Mouse (Mus musculus) forebrain, embryonic 14.5 days (tissue): ENCODE measurements around the gene Tlcd2. TPM values are rescaled to one million over a fixed set of nuclear protein-coding genes. Genes with fewer than 3 reads are reported as not detected.

Experiments
- ATAC-seq: fragments of 200-750 bp; cut with Nextera tagmentation; 2 replicates; pipeline ENCODE4 v1.8.0; 2017; ENCODE audit warnings: mild to moderate bottlenecking, moderate library complexity
- DNase-seq: peaks from one replicate; pipeline ENCODE4 v3.0.0-alpha.2; 2015; ENCODE audit warnings: low spot score
- H3K27ac ChIP-seq: fragments of 300-500 bp; sonication (generic); 2 replicates; pipeline ENCODE4 v1.5.1; 2014; ENCODE audit warnings: low read depth, mild to moderate bottlenecking, control low read depth, low read length, moderate library complexity
- H3K27me3 ChIP-seq: fragments of 300-500 bp; sonication (generic); replicated peaks from 2 replicates; pipeline ENCODE4 v1.6.1; 2014; ENCODE audit warnings: low read length, control low read depth, mixed read lengths; ENCODE audit not compliant: control insufficient read depth, insufficient read depth
- H3K36me3 ChIP-seq: fragments of 300-500 bp; sonication (generic); 2 replicates; pipeline ENCODE4 v1.6.1; 2014; ENCODE audit warnings: low read length, control low read depth; ENCODE audit not compliant: control insufficient read depth, insufficient read depth
- H3K4me1 ChIP-seq: fragments of 300-500 bp; sonication (generic); 2 replicates; pipeline ENCODE4 v1.6.1; 2014; ENCODE audit warnings: antibody characterized with exemption, low read length, control low read depth; ENCODE audit not compliant: control insufficient read depth, insufficient read depth
- H3K4me2 ChIP-seq: fragments of 300-500 bp; sonication (generic); 2 replicates; pipeline ENCODE4 v1.6.1; 2014; ENCODE audit warnings: mild to moderate bottlenecking, control low read depth, low read length
- H3K4me3 ChIP-seq: fragments of 300-500 bp; sonication (generic); 2 replicates; pipeline ENCODE4 v1.5.1; 2014; ENCODE audit warnings: low read depth, low read length, control low read depth
- H3K9ac ChIP-seq: fragments of 300-500 bp; sonication (generic); 2 replicates; pipeline ENCODE4 v1.6.1; 2014; ENCODE audit warnings: mild to moderate bottlenecking, low read length, control low read depth, moderate library complexity
- H3K9me3 ChIP-seq: fragments of 300-500 bp; sonication (generic); replicated peaks from 2 replicates; pipeline ENCODE4 v1.6.1; 2016; ENCODE audit warnings: low read length, control low read depth, mixed read lengths; ENCODE audit not compliant: control insufficient read depth
- WGBS: fragments of 180-500 bp; shearing (Covaris S2); extraction: QIAGEN DNeasy Blood & Tissue Kit; methylation state at CpG from one replicate; pipeline ENCODE4 v1.1.7; 2014; 5-methylcytosine and 5-hydroxymethylcytosine counted together
- polyA plus RNA-seq: library from polyadenylated mRNA; unstranded; fragments of >200 nt; fragmentation: Nextera tagmentation; extraction: Ambion mirVana; gene quantifications from 2 replicates; pipeline ENCODE4 v1.2.1, GENCODE M21; 2014

Gene Tlcd2
- polyA plus RNA-seq, 1 experiment from 2014 or later: 1.3 TPM

DNA sequence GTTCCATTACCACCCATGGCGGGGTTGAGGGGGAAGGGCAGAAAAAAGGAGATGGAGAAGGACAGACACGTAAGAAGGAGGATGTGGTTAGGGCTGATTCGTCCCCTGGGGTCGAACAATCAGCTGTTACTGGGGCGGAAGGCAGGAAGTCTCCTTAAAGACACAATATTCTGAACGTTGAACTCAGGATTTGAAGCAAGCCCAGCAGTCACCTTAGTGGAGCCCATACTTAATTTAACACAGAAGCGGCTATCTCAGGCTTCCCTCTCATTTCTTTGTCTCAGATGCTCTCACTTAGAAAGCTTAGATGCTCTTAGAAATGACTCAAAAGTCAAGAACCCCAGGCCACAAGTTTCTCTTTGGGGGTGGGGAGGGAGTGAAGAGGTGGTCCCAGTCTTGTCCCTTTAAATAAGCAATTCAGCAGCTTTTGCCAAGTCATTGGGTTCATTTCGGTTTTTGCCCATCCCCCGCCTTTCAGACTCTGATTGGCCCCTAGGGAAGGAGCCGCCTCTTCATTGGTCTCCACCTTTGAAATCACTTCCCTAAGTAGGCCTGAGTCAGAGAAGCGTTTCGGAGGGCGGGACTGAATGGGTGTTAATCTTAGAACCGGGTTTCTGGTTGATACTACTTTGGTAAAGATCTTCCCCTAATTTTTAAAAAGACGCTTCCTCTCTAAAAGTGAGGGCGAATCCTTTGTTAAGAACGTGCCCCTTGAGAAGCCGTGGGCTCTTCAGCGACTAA is 1.2 kb upstream of the Tlcd2 start:
- Histone ChIP-seq H3K4me1 (peaks cover 18% of the 10 kb centered on the region), H3K9me3 (no peaks in the 10 kb centered on the region), H3K27ac (peak overlapping the region; percentile 65), H3K27me3 (no peaks in the 10 kb centered on the region), H3K36me3 (peaks cover 2% of the 10 kb centered on the region; the same call in 1 of the 2 replicates), H3K4me2 (peak overlapping the region; percentile 62), H3K4me3 (peak overlapping the region; percentile 66), H3K9ac (peak overlapping the region; percentile 40)
- WGBS: 2% methylated on average over 19 of the region's 19 CpGs
- DNase-seq (peak; percentile 95), ATAC-seq (peak; percentile 52)

DNA sequence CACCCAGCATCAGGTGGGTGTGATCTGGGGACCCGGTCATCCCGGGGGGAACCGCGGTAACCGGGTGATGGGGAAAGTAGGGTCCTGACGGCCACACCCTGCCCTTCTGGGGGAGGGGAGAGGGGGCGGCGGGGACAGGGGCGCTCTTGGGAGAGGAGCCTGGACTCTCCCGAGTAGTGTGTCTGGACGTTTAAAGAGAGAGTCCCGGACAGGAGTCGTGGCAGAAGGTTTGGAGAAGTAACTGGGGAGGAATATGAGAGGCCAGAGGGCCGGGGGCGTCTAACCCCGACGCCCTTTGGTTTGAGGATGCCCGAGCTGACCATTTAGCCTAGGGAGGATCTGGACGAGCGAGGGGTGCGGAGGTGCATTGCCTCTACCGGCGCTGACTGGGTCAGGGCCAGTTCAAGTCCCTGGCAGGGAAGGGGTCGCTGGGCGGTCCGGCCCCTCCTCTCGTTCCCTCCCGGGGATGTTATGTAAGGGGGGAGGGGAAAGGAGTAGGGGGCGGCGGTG is 283 bp downstream of the Tlcd2 start:
- Histone ChIP-seq H3K4me1 (peaks cover 18% of the 10 kb centered on the region), H3K4me3 (peak overlapping the region; percentile 66), H3K9me3 (no peaks in the 10 kb centered on the region), H3K4me2 (peak overlapping the region; percentile 88), H3K27ac (peak overlapping the region; percentile 55; the same call in 1 of the 2 replicates), H3K9ac (peak overlapping the region; percentile 76), H3K36me3 (peaks cover 8% of the 10 kb centered on the region; the same call in 1 of the 2 replicates), H3K27me3 (no peaks in the 10 kb centered on the region)
- DNase-seq: no peak
- ATAC-seq: peak; percentile 43
- WGBS: 1% methylated on average over 29 of the region's 30 CpGs

DNA sequence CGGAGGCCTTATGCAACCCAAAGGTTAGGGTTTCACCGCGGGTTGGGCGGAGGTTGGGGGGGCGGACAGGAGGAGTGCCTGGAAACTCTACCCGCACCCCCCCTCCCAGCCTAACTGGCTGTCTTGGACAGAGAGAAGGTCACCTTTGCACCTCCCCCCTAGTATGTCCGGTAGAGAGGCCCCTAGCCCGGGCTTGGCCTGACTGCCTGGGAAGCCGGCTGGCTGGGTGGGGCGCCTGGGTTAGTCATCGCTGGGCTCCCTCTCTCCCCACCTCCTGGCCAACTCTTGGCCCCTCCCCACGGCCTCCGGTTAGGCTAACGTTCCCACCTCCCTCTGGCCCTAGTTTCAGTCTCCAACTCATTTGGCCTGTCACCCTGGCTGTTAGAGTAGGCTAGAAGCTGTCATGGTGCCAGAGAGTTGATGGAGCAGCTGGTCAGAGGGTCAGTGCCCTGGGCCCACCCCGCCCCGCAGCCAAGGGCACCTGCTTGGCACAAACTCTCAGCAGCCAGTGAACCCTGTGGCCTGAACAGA is 803 bp downstream of the Tlcd2 start:
- peak overlapping the region; percentile 88 for H3K4me2 ChIP-seq
- H3K27me3 ChIP-seq: no peaks in the 10 kb centered on the region
- H3K4me3 ChIP-seq: peak overlapping the region; percentile 66
- no peaks in the 10 kb centered on the region for H3K9me3 ChIP-seq
- peak; percentile 17 for DNase-seq
- H3K9ac ChIP-seq: peak overlapping the region; percentile 76
- H3K36me3 ChIP-seq: peaks cover 8% of the 10 kb centered on the region; the same call in 1 of the 2 replicates
- H3K4me1 ChIP-seq: peaks cover 18% of the 10 kb centered on the region
- ATAC-seq: no peak
- no peak overlapping the region for H3K27ac ChIP-seq
- 8% methylated on average over 15 of the region's 16 CpGs for WGBS

DNA sequence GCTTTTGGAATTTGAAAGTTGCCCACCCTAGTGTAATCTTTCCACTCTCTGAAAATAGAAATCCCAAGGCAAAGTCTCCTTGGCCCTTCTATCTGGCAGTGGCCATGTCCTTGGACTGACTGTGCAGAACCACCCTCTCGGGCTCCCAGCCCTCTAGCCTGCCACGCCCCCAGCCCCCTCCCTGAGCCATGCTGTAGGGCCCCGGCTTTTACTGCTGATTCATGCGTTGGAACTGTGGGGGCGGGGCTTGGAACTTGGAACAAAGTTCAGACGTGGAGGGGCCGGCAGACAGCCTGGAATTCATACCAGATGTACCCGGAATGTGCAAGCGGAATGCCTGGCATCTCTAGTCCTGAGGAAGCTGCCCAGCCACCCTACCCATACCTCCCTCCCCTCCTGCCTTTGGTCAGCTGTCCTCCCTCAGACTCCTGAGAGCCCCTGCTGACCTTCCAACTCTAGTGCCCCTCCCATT is 1.4 kb downstream of the Tlcd2 start:
- Histone ChIP-seq H3K9ac (no peak overlapping the region), H3K4me1 (peaks cover 18% of the 10 kb centered on the region), H3K27ac (no peak overlapping the region), H3K36me3 (peaks cover 8% of the 10 kb centered on the region; the same call in 1 of the 2 replicates), H3K9me3 (no peaks in the 10 kb centered on the region), H3K4me3 (peak overlapping the region; percentile 66), H3K27me3 (no peaks in the 10 kb centered on the region), H3K4me2 (peak overlapping the region; percentile 88)
- WGBS: 4% methylated on average over 9 of the region's 9 CpGs
- ATAC-seq (no peak), DNase-seq (peak; percentile 48)

DNA sequence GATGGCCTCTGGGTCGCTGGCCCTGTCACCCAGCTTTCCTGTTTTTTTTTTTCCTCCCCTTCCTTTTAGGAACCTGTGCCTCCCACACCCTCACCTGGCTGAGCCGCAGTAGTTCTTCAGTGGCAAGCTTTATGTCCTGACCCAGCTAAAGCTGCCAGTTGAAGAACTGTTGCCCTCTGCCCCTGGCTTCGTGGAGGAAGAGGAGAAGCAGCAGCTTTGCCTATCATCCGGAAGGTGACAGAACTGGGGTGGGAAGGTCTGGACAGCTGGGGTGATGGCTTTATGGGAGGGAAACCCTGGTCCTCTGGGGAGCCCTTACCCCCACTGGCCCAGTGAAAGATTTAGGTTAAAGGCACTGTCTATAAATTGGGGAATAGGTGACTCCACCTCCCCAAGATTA is 2.1 kb downstream of the Tlcd2 start:
- no peak for DNase-seq
- no peak overlapping the region for H3K27ac ChIP-seq
- no peak for ATAC-seq
- peaks cover 8% of the 10 kb centered on the region; the same call in 1 of the 2 replicates for H3K36me3 ChIP-seq
- no peaks in the 10 kb centered on the region for H3K9me3 ChIP-seq
- no peak overlapping the region for H3K4me2 ChIP-seq
- no peak overlapping the region for H3K4me3 ChIP-seq
- WGBS: 76% methylated on average over 4 of the region's 4 CpGs
- H3K9ac ChIP-seq: no peak overlapping the region
- H3K4me1 ChIP-seq: peaks cover 18% of the 10 kb centered on the region
- H3K27me3 ChIP-seq: no peaks in the 10 kb centered on the region

DNA sequence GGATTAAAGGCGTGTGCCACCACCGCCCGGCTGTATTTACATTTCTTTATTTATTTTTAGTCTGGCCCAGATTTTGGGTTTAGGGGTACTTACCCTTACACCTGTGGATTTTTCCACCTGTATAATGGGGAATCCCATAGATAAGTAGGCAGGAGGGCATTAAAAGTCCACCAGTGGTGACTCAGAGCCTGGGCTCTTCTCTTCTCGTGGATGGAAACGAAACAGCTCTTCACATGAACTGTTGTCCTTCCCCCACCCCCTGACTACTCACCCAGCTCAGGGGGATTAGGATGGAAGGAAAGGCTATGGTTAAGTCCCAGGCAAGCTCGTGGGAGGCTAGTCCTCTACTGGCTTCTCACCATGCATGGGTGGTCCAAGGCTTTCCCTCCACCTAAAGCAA is 2.9 kb downstream of the Tlcd2 start:
- Histone ChIP-seq H3K4me1 (peaks cover 18% of the 10 kb centered on the region), H3K27me3 (no peaks in the 10 kb centered on the region), H3K4me3 (no peak overlapping the region), H3K9ac (no peak overlapping the region), H3K27ac (no peak overlapping the region), H3K9me3 (no peaks in the 10 kb centered on the region), H3K4me2 (no peak overlapping the region), H3K36me3 (peaks cover 8% of the 10 kb centered on the region; the same call in 1 of the 2 replicates)
- ATAC-seq: no peak
- 91% methylated on average over 6 of the region's 6 CpGs for WGBS
- no peak for DNase-seq

DNA sequence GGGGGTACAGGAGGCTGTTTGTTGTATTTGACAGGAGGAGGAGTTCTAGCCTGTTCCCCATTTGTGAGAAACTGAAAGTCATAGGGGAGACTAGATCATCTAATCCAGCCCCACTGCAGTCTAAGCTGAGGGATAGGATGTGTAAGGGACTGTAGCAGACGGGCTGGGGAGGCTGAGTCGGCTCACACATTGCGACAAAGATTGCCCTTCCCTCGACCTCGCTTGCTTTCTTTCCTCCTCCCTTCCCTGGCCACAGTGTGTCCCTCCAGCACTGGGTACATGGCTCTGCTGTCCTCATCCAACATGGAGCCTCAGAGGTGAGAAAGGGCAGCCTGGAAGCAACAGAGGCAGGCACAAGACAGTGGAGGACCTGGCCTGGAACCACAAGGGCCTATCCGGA is 3.5 kb downstream of the Tlcd2 start:
- no peak overlapping the region for H3K4me3 ChIP-seq
- DNase-seq: no peak
- 86% methylated on average over 6 of the region's 6 CpGs for WGBS
- no peaks in the 10 kb centered on the region for H3K9me3 ChIP-seq
- no peaks in the 10 kb centered on the region for H3K27me3 ChIP-seq
- H3K9ac ChIP-seq: no peak overlapping the region
- H3K4me2 ChIP-seq: no peak overlapping the region
- H3K36me3 ChIP-seq: peaks cover 8% of the 10 kb centered on the region; the same call in 1 of the 2 replicates
- no peak for ATAC-seq
- peaks cover 13% of the 10 kb centered on the region for H3K4me1 ChIP-seq
- no peak overlapping the region for H3K27ac ChIP-seq

DNA sequence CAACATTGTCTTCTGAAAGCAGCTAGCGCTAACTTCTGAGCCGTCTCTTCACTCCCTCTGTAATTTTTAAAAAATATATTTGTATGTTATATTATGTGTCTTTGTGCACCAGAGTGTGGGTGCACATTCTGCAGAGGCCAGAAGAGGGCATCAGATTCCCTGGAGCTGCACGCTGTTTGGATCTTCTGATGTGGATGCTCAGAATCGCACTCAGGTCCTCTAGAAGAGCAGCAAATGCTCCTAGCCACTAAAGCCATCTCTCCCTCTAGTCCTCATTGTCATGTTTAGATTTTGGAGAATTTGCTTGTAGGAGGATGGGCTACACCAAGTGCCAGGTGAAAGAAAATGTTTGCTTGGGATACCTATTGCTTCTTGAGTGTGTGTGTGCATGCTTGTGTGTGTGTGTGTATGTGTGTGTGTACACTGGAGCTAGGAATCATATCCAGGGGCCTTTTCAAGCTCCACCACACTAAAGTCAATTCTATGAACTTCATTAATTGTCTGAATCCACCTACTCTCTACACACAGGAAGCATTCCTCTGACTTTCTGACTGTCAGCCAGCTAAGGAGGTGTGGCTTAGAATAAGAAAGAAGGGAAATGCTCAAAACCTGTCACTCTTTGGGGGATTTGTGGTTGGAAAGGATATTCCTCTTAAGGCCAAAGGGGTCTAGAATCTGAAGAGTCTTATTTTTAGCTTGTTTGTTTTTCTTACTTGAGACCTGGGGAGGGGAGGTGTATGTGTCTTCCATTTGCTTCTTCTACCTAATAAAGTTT is 5.4 kb downstream of the Tlcd2 start:
- H3K4me1 ChIP-seq: peaks cover 10% of the 10 kb centered on the region
- H3K27ac ChIP-seq: no peak overlapping the region
- H3K36me3 ChIP-seq: peaks cover 8% of the 10 kb centered on the region; the same call in 1 of the 2 replicates
- no peaks in the 10 kb centered on the region for H3K27me3 ChIP-seq
- H3K9ac ChIP-seq: no peak overlapping the region
- no peak overlapping the region for H3K4me2 ChIP-seq
- ATAC-seq (no peak), DNase-seq (no peak)
- no peaks in the 10 kb centered on the region for H3K9me3 ChIP-seq
- no peak overlapping the region for H3K4me3 ChIP-seq
- 96% methylated on average over 4 of the region's 4 CpGs for WGBS
